Mouse (Mus musculus) cerebellum, postnatal 14 days (tissue): ENCODE measurements around the gene Abca14.
"Not testable (repeated sequence)": the region's sequence is repeated elsewhere in the genome, so short reads cannot be mapped to it uniquely, and the experiment has no call there.

ENCODE experiments used
- DNase-seq, 2 experiments: peaks; one replicate each; pipeline ENCODE4 v3.0.0; 2021; ENCODE audit warnings: mixed read lengths in 2 of 2

Abca14 gene

DNA sequence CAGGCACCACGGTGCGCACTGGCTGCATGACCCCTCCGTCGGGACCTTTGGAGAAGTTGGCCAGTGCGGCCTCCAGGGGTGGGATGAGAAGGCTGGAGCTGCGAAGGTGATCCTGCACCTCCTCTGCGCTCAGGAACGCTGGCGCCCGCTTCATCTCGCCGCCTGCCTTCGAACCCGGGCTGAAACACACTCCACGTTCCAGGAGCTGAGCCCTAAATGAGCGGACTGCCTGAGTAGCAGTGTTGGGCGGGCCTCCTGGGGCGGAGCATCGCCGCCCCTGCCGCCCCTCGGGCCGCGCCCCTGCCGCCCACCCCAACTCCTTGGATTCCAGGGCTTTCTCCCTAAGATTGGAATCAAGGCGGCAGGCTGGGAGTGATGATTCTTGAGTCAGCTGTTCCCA, 2.0 kb upstream of the Abca14 start, which contains the start of gene Crym:
TSS of gene Crym (minus strand) at position 341 of the 400 bp plus-strand sequence.
- no peak for DNase-seq

DNA sequence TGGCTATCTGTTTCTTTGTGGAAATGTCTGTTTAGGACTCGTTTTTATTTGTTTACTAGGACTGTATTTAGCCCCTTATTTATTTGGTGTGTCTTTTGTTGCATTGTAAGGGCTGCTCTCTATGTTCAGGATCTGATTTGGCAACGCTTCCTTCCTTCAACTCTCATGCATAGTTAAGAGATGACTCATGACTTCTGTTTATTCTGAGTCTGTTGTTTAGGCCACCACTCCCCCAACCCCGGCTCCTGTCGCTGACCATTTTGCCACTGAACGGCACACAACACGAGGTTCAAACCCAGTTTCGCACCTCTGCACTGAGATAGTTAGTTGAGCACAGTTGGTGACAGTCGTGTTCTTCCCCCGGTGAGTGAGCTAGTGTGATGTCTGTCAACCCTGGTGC, 2.2 kb downstream of the Abca14 start:
- no peak for DNase-seq

DNA sequence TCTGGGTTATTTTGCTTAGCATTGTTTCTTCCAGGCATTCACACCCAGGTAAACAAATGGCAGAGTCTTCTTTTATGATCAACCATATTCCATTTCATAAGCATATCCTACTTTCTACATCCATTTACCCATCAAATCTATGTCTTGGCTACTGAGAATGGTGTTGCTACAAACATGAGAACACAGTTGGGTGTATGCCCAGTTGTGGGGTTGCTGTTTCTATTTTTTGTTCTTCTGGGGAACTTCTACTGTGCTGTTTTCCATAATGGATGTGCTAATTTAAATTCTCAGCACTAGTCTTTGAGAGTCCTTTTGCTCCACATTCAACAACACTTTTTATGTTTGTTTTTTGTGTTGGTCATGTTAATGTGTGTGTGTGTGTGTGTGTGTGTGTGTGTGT, 24.8 kb downstream of the Abca14 start:
- DNase-seq = no peak

GRCm38 (mm10) chr7:120241092-120241491, 37.3 kb downstream of the Abca14 start:
- DNase-seq = peak; percentile 4 to 17

DNA sequence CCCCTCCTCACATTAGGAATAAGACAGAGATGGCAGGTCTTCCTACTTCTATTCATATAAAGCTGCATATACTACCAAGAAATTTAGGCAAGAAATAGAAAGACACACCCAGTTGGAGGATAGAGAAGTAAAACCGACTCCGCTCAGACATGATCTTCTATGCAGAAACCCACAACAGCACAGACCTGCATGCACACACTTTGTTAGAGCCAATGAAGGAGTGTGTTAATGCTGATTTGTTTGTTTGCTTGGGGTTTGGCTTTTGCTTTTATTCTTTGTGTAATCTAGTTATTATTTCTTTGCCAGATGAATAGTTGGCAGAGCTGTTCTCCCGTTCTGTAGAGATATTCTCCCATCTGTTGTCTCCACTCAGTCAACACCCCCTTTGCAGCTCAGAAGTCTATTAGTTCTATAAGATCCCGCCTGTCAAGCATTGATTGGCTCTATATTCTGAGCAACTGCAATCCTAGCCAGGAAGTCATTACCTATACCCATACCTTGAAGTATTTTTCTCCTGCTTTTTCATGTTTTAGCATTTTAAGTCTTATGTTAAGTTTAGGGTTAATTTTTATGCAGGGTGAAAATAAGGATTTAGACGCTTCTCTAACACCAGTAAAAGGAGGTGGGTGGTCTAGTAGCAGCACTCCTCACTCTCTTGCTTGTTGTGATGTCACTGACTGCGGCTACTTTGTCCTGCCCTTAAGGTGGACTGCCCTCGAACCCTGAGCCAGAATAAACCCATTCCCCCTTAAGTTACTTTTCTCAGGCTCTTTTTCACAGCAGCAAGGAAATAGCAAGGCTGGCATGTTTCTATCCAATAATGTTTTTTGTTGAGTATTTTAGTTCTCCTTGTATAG, 67.6 kb downstream of the Abca14 start:
- peak in 1 of 2 experiments; percentile 5 for DNase-seq

DNA sequence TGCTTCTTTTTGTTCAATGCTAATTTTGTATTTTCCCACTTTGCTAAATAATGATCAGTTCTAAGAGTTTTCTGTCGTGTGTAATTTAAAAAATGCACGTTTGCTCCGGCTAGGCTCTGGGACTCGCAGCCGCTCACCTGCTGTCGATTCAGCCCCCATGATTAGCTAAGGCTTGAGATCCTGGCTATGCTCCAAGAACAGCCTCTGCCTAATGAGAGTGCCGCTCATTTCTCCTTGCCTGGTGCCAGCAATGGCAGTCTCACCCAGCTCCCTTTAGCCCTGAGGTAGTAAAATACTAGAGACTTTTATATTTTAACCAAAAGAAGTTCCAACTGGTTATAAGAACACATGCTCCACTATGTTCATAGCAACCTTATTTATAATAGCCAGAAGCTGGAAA, 68.3 kb downstream of the Abca14 start:
- peak; percentile 84 to 85 for DNase-seq

- peak; percentile 32 to 38 for DNase-seq
Observed at GRCm38 (mm10) chr7:120285286-120285685, 81.5 kb downstream of the Abca14 start.

- DNase-seq = peak in 1 of 2 experiments; percentile 17
Observed at GRCm38 (mm10) chr7:120316086-120316485, 112.3 kb downstream of the Abca14 start.

GRCm38 (mm10) chr7:120322963-120323362, 119.2 kb downstream of the Abca14 start:
- no peak for DNase-seq

DNA sequence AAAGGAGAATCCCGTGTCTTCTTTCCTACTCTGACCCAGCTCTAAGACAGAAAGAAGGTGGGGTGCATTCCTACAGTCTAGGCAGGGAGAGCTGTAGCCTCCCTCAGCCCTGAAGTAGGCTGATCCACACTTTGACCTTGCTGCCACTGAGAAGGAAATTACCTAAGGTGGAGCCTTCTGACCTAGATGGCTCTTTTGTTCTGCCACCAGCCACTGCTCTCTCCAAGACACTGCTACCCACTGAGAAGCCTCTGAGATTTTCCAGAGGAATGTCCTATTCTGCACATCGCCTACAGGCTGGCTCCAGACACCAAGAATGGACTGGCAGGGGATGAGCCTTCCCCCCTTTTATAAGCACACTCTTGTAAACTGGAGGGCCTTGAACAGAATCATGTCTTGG, 122.2 kb downstream of the Abca14 start:
- DNase-seq = not testable (repeated sequence)

GRCm38 (mm10) chr7:120327220-120328073, 123.7 kb downstream of the Abca14 start:
- DNase-seq = peak; percentile 67 to 71

GRCm38 (mm10) chr7:120328087-120328793, 124.5 kb downstream of the Abca14 start, which contains the start of gene Abca15:
Gene Abca15 (plus strand): TSS chr7:120328670.
- peak; percentile 67 to 72 for DNase-seq

- DNase-seq = peak; percentile 23 to 43
Observed at GRCm38 (mm10) chr7:120361159-120361558, 157.4 kb downstream of the Abca14 start.
